Mouse (Mus musculus) right cerebral cortex, adult 2 months (tissue): ENCODE results near the gene Alkbh3.

Experiments used
- DNase-seq, 2 experiments: peaks; one replicate each; pipeline ENCODE4 v3.0.0; 2021 to 2022; ENCODE audit warnings: low spot score in 2 of 2

The Alkbh3 gene

DNA sequence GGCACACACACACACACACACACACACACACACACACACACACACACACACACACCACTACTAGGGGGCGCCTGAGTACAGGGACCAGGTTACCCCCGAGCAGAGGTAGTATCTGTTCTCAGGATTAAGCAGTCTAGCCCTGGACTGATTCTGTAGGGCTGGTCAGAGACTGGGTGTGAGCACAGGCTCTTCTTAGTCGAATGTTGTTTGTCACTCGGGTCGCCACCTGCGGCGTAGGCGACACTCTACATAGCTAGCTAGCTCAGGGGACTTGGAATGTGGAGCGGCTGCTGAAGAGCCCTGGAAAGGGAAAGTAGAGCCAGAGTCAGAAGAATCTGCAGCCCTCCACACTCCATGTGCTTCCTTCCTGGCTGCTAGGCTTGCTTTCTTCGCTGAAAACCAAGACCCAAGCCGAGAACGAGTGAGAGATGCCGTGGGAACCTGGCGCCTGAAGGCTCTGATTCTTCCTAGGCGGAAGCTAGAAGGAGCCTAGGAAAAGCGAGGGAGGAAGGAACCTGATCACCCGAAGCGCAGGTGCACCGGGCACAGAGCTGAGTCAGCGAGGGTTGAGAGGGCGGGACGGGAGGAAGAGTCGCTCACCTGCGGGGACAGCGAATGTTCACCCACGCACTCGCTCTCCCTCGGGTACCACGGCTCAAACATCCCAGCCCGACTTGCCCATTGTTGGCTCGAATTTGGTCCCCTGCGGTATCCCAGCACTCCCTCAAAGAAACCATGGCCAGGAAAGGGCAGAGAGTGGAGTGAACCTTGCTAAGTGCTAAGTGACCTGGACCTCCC, 55.6 kb downstream of the Alkbh3 start:
- DNase-seq = peak; percentile 54 to 69

DNA sequence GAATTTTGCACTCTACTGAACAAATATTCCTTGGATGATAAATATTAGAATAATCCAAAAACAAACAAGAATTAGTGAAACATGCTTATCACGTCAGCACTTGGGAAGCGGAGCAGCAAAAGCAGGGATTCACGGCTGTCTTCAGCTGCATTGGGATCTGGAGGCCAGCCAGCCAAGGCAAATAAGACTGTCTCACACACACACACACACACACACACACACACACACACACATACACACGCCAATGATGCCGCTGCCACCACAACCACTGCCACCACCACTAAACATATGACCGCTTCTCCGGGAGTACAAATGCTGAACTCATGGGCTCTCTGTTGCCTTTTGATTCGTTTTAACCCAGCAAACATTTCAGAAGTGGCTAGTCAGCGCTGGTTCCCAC, 56.9 kb downstream of the Alkbh3 start:
- DNase-seq = no peak

- DNase-seq = no peak
These were observed 63.6 kb downstream of the Alkbh3 start for GRCm38 (mm10) chr2:93946976-93947375.

DNA sequence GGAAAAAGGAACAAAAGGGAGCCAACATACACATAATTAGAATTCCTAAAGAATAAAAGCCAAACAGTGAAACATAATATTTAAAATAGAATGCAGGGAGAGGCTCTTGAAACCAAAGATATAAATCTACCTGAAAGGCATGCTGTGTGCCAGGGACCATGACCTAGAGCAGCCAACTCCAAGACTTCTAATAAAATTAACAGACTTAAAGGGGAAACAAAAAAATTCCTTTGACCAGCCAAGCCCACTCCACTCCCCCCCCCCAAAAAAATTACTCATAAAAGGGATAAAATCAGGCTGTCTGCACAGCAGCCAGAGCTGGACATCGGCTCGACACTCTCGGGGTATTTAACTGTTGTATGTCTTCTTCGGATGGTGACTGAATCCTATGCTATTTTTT, 65.8 kb downstream of the Alkbh3 start:
- no peak for DNase-seq

DNA sequence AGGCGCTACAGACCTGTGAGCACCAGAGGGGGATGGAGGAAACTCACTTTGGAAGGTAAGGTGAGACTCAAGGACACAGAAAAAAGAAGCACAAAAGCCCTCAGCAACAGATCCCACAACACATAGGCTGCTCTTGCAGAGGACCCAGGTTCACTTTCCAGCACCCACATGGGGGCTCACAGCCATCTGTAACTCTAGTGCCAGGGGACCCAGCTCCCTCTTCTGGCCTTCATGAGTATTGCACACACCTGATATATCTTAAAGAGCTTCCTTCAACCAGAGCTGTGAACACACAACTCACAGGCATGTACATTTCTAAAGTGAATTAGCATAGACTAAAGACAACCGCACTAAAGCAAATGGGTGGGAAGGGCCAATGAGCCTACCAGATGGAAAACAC, 66.5 kb downstream of the Alkbh3 start:
- DNase-seq = no peak

- no peak for DNase-seq
These were observed 68.9 kb downstream of the Alkbh3 start for GRCm38 (mm10) chr2:93941670-93942069.

GRCm38 (mm10) chr2:93938534-93938933, 72.1 kb downstream of the Alkbh3 start:
- DNase-seq = no peak
